Mouse (Mus musculus) heart, embryonic 11.5 days (tissue): ENCODE data around the gene Tmem88. TPM values are rescaled to one million over a fixed set of nuclear protein-coding genes. Genes with fewer than 3 reads are reported as not detected.
A peak's percentile ranks its signal among the peaks of the same experiment; 100 is the strongest.

Experiments
- ATAC-seq: fragments of 200-750 bp; cut with Nextera tagmentation; replicated peaks from 2 replicates; pipeline ENCODE4 v1.8.0; 2017; ENCODE audit warnings: moderate library complexity; ENCODE audit not compliant: insufficient number of reproducible peaks, low FRiP score, low TSS enrichment
- H3K27ac ChIP-seq: fragments of 300-500 bp; sonication (generic); 2 replicates; pipeline ENCODE4 v1.5.1; 2014; ENCODE audit warnings: mild to moderate bottlenecking, low read depth, low read length
- H3K27me3 ChIP-seq: fragments of 300-500 bp; sonication (generic); 2 replicates; pipeline ENCODE4 v1.6.1; 2014; ENCODE audit warnings: mild to moderate bottlenecking, low read length, mixed read lengths; ENCODE audit not compliant: control insufficient read depth, insufficient read depth
- H3K36me3 ChIP-seq: fragments of 300-500 bp; sonication (generic); 2 replicates; pipeline ENCODE4 v1.6.1; 2014; ENCODE audit warnings: mild to moderate bottlenecking, low read length, moderate library complexity, mixed read lengths; ENCODE audit not compliant: control insufficient read depth, insufficient read depth
- H3K4me1 ChIP-seq: fragments of 300-500 bp; sonication (generic); 2 replicates; pipeline ENCODE4 v1.6.1; 2014; ENCODE audit warnings: low read length; ENCODE audit not compliant: control insufficient read depth, insufficient read depth
- H3K4me2 ChIP-seq: fragments of 300-500 bp; sonication (generic); 2 replicates; pipeline ENCODE4 v1.6.1; 2014; ENCODE audit warnings: mild to moderate bottlenecking, moderate library complexity
- H3K4me3 ChIP-seq: fragments of 300-500 bp; sonication (generic); 2 replicates; pipeline ENCODE4 v1.5.1; 2014; ENCODE audit warnings: low read depth, low read length
- H3K9ac ChIP-seq: fragments of 300-500 bp; sonication (generic); 2 replicates; pipeline ENCODE4 v1.6.1; 2014; ENCODE audit warnings: mild to moderate bottlenecking, low read depth, low read length, moderate library complexity
- H3K9me3 ChIP-seq: fragments of 300-500 bp; sonication (generic); replicated peaks from 2 replicates; pipeline ENCODE4 v1.6.1; 2016; ENCODE audit warnings: low read length; ENCODE audit not compliant: control insufficient read depth
- WGBS: fragments of 180-500 bp; shearing (Covaris S2); extraction: QIAGEN DNeasy Blood & Tissue Kit; methylation state at CpG from one replicate; pipeline ENCODE4 v1.1.7; 2014; ENCODE audit not compliant: insufficient replicate concordance; 5-methylcytosine and 5-hydroxymethylcytosine counted together
- polyA plus RNA-seq: library from polyadenylated mRNA; unstranded; fragments of >200 nt; fragmentation: Nextera tagmentation; extraction: Ambion mirVana; gene quantifications from 2 replicates; pipeline ENCODE4 v1.2.1, GENCODE M21; 2014

The Tmem88 gene
- polyA plus RNA-seq, 1 experiment from 2014 or later: 31.7 TPM

DNA sequence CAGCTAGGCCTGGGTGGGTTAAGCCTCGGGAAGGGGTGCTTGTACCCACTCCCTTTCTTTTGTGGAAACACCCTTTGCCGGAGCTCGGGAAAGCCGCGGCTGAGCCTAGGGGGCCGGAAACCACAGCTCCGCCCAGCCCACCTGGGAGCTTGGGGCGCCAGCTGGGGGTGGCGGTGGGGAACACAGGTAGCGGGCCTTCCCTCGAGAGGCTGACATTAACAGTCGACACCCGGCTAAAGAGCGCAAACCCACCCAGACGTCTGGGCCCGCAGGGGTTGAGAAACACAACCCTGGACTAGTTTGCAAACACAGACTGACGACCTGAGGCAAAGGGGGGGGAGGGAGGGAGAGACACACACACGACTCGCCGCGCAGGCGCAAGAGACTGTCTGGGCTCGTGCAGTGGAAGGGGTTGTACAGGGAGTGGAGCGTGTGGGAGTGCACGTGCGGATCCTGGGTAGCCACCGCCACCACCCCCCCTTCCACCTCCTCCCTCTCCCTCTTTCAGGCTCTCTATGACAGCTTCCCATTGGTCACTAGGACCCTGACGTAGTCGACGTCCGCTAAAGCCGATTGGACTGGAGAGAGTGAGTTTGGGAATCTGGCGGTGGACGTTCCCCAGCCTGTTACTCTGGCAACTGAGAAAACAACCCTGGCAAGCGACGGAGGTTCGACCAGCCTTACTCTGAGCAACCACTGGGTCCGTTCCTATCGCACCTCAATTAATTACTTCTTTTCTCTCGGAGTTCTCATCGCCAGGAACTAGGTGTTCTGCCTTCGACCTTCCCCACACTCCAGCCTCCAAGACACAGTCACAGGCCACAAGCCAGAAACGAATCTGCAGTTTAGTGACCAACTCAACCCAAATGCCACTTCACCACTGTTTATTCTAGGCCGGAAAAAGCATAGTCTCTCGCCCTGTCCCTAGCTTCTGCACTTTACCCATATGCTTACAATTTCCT is 20.7 kb upstream of the Tmem88 start:
- Histone ChIP-seq H3K27me3 (peaks cover 25% of the 10 kb centered on the region), H3K9me3 (no peaks in the 10 kb centered on the region), H3K27ac (peak overlapping the region; percentile 97), H3K36me3 (no peaks in the 10 kb centered on the region), H3K9ac (peak overlapping the region; percentile 70), H3K4me3 (peak overlapping the region; percentile 83), H3K4me1 (peaks cover 49% of the 10 kb centered on the region), H3K4me2 (peak overlapping the region; percentile 99)
- peak; percentile 83 for ATAC-seq
- under 1% methylated on average over 44 of the region's 45 CpGs for WGBS

DNA sequence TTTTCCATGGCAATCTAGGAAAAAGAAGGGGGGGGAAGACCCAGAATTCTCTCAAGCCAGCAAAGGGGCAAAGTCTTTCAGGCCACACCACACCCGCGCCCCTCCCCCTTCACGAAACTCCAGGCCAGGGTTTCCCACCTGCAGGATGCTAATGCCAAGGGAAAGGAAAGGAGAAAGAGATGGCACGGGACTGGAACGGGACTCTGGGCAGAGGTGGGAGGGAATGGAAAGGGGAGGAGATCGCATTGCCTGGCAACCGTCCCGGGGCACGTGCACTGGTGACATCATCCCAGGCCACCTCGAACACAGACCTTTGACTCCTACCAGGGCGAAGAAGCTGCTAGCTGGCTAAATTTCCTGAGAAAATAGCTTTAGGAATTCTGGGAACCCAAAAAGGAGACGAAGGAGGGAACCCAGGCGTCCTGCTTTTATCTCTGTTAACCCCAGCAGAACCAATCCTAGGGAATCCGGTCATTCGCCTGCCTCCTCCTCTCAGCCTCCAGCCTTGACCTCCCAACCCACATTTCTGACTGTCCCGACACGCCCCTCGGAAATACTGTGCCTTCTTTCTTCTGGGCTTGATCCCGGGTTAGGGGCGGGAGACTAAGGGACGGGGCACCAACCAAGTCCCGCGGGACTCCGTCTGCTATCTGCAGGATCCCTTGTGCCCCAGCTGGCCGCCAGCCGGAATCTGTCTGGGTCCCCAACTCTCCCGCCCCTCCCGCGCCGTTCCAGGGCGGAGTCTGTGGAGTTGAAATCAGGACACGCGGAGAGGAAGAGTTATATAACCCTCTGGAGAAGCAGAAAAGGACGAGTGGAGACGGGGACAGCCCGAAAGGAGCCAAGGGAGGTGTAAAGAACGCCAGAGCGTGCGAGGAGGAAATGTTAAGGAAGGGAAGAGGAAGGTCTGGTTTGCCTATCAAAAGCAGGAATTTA is 19.7 kb upstream of the Tmem88 start:
- peaks cover 2% of the 10 kb centered on the region; the same call in 1 of the 2 replicates for H3K36me3 ChIP-seq
- peaks cover 59% of the 10 kb centered on the region for H3K4me1 ChIP-seq
- H3K4me3 ChIP-seq: peak overlapping the region; percentile 83
- H3K9ac ChIP-seq: peak overlapping the region; percentile 70
- H3K4me2 ChIP-seq: peak overlapping the region; percentile 99
- no peaks in the 10 kb centered on the region for H3K9me3 ChIP-seq
- H3K27me3 ChIP-seq: peaks cover 20% of the 10 kb centered on the region
- under 1% methylated on average over 39 of the region's 39 CpGs for WGBS
- peak; percentile 48 for ATAC-seq
- peak overlapping the region; percentile 97 for H3K27ac ChIP-seq

DNA sequence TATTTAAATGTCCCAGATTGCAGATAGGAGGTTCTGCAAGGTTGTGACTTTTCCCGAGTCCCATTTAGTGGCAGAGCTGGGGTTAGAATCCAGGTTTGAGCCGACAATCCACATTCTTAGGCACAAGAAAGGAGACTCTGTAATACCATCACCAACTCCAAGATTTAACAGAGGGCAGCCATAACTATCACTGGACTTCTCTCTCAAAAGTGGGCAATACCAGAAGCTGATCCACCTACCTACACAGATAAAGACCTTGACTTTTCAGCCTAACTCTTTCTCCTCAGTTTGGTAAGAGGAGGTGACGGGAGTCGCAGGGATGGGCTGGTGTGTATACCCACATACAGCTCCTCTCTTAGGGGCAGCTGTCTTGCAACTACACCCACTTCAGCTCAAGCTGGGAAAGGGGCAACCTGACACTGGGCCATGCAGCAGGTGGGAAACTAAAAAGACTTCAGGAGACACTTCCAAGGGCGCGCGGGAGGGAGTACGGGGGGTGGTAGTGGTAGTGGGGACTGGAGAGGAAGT is 19.0 kb upstream of the Tmem88 start:
- Histone ChIP-seq H3K9me3 (no peaks in the 10 kb centered on the region), H3K27me3 (peaks cover 13% of the 10 kb centered on the region), H3K4me1 (peaks cover 66% of the 10 kb centered on the region), H3K27ac (peak overlapping the region; percentile 97), H3K4me3 (peak overlapping the region; percentile 83), H3K4me2 (peak overlapping the region; percentile 99), H3K36me3 (peaks cover 2% of the 10 kb centered on the region; the same call in 1 of the 2 replicates), H3K9ac (peak overlapping the region; percentile 66)
- 8% methylated on average over 8 of the region's 8 CpGs for WGBS
- ATAC-seq: no peak

DNA sequence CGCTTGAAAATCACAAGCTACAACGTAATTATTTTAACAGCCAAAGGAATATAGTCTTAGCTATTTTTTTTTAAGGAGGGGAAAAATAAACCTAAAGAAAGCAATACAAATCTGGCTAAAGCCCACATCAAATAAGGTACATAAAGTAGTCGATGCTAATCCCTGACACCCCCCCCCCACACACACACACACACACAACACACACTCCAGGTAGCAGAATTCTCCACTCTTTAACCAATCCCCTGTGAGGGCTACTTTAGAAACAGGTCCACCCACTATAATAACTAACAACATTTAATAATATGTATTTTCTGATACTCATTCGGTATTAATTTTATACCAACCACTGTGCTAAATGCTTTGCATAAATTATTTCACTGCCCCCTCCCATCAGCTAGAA is 18.5 kb upstream of the Tmem88 start:
- peak overlapping the region; percentile 97 for H3K27ac ChIP-seq
- peaks cover 70% of the 10 kb centered on the region for H3K4me1 ChIP-seq
- H3K9me3 ChIP-seq: no peaks in the 10 kb centered on the region
- peaks cover 9% of the 10 kb centered on the region for H3K27me3 ChIP-seq
- H3K4me2 ChIP-seq: peak overlapping the region; percentile 99
- ATAC-seq: no peak
- peak overlapping the region; percentile 66 for H3K9ac ChIP-seq
- 2% methylated on average over 4 of the region's 4 CpGs for WGBS
- peak overlapping the region; percentile 83 for H3K4me3 ChIP-seq
- peaks cover 2% of the 10 kb centered on the region; the same call in 1 of the 2 replicates for H3K36me3 ChIP-seq

DNA sequence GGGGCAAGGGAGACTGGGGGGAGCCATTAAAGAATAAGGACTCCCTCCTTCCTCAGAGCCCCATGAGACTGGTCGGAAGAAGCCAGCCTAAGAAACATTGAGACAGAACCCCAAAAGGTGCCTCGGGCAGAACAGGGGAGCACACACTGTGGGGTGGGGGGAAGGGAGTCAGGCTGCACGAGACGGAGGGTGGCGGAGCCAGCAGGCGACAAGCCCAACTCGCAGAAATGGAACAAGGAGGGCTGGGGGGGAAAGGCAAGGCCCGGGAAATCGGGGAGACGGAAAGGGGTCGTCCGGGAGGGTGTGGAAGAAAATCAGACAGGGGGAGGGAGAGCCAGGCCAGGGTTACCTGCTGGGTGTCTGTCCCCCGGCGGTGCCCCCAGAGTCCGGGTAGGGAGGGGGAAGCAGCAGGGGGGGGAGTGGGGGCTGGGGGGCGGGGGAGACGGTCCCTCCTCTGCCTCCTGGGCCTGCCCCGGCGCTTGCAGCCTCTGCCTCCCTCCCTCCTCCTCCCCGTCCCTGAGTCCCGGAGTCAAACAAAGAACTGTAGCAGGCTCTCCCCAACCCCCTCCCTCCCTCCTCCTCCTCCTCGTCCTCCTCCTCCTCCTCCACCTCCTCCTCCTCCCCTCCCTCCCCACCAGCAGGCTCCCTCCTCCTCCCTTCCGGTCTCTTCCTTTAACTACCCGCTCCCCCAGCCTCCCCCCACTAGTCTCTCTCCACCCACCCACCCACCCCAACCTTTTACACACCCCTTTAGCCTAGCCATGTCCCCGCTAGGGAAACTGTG is 17.8 kb upstream of the Tmem88 start:
- ATAC-seq: no peak
- WGBS: under 1% methylated on average over 13 of the region's 25 CpGs
- Histone ChIP-seq H3K4me1 (peaks cover 64% of the 10 kb centered on the region), H3K4me2 (peak overlapping the region; percentile 99), H3K9me3 (no peaks in the 10 kb centered on the region), H3K27ac (peak overlapping the region; percentile 97), H3K36me3 (peaks cover 2% of the 10 kb centered on the region; the same call in 1 of the 2 replicates), H3K4me3 (peak overlapping the region; percentile 83), H3K9ac (peak overlapping the region; percentile 80), H3K27me3 (peaks cover 3% of the 10 kb centered on the region; the same call in 1 of the 2 replicates)

DNA sequence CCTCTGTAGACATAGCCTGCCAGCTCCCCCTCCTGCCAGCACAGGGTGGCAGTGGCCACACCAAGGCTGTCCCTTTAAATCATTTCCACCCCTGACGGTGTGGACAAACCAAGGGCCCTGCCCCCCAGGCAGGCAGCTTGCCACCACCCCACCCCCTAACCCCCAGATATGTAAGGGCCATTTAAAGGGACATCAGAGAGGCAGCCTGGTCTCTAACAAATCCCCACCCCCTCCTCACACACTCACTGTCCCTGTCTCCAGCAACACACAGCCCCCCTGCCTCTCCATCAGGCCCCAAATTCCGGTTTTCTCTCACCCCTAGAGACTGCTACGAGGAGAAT is 17.3 kb upstream of the Tmem88 start:
- peak overlapping the region; percentile 99 for H3K4me2 ChIP-seq
- peak overlapping the region; percentile 97 for H3K27ac ChIP-seq
- H3K9me3 ChIP-seq: no peaks in the 10 kb centered on the region
- ATAC-seq: no peak
- H3K4me3 ChIP-seq: peak overlapping the region; percentile 83
- H3K9ac ChIP-seq: peak overlapping the region; percentile 80
- no peaks in the 10 kb centered on the region for H3K27me3 ChIP-seq
- peaks cover 58% of the 10 kb centered on the region for H3K4me1 ChIP-seq
- WGBS: 1% methylated on average over 3 of the region's 3 CpGs
- H3K36me3 ChIP-seq: peaks cover 2% of the 10 kb centered on the region; the same call in 1 of the 2 replicates

DNA sequence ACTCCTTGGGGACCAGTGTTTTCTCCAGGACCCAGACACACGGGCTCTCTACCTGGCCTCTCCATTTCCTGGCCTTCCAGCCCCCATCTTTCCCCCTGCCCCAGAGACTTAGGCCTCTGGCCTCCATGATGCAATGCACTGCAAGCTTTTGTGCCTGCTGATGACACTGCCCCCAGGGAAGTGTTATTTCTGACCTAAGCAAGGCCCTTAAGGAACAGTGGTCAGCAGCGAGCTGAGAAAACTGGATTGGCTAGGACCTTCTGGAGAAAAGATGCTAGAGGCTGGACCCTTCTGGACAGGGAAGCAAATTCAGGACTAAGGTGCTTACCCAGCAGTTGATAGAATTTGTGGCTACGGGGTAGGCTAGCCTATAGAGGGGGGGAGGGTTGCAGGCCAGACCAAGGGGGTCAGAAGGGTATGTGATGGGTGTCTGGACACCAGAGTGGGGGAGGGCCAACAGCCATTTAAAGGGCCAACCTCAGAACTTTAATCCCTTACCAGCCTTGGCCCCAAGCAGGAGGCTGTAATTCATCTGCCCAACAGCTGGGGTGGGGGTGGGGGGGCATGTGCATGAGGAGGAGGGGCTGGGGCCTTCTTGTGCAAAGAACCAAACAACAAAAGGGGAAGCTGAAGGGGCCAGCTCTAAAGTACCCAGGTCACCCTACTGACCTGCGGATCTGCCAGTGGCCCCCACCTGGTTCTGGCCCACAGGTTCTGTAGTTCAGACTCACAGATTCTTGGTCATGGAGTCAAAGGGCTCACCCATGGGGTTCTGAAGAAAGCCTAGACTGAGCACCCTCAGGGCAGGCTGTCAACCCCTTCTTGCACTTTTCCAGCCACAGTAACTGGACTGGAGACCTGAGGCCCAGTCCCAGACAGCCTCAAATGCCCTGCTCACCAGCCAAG is 16.6 kb upstream of the Tmem88 start:
- Histone ChIP-seq H3K4me3 (peak overlapping the region; percentile 83), H3K27me3 (no peaks in the 10 kb centered on the region), H3K9ac (peak overlapping the region; percentile 80), H3K4me2 (peak overlapping the region; percentile 99), H3K9me3 (no peaks in the 10 kb centered on the region), H3K36me3 (peaks cover 2% of the 10 kb centered on the region; the same call in 1 of the 2 replicates), H3K4me1 (peaks cover 54% of the 10 kb centered on the region), H3K27ac (peak overlapping the region; percentile 97)
- ATAC-seq: no peak
- WGBS: 24% methylated on average over 4 of the region's 4 CpGs
